Mouse (Mus musculus) lung, postnatal 0 days (tissue): ENCODE measurements around the gene Mef2c. TPM values are rescaled to one million over a fixed set of nuclear protein-coding genes. Genes with fewer than 3 reads are reported as not detected.

Source experiments
- ATAC-seq: fragments of 200-750 bp; cut with Nextera tagmentation; 2 replicates; pipeline ENCODE4 v1.8.0; 2017; ENCODE audit warnings: moderate library complexity
- DNase-seq: peaks from one replicate; pipeline ENCODE4 v3.0.0-alpha.2; 2016; ENCODE audit warnings: low spot score
- H3K27ac ChIP-seq: fragments of 300-500 bp; sonication (generic); 2 replicates; pipeline ENCODE4 v1.5.1; 2014; ENCODE audit warnings: antibody characterized with exemption, mild to moderate bottlenecking, low read length, mixed read lengths
- H3K27me3 ChIP-seq: fragments of 300-500 bp; sonication (generic); replicated peaks from 2 replicates; pipeline ENCODE4 v1.6.1; 2014; ENCODE audit warnings: low read length, mixed read lengths; ENCODE audit not compliant: insufficient read depth
- H3K36me3 ChIP-seq: fragments of 300-500 bp; sonication (generic); 2 replicates; pipeline ENCODE4 v1.6.1; 2014; ENCODE audit warnings: low read length, mixed read lengths; ENCODE audit not compliant: insufficient read depth
- H3K4me1 ChIP-seq: fragments of 300-500 bp; sonication (generic); 2 replicates; pipeline ENCODE4 v1.6.1; 2014; ENCODE audit warnings: antibody characterized with exemption, low read depth, low read length, mixed read lengths; ENCODE audit not compliant: insufficient read depth
- H3K4me2 ChIP-seq: fragments of 300-500 bp; sonication (generic); replicated peaks from 2 replicates; pipeline ENCODE4 v1.6.1; 2014; ENCODE audit warnings: low read depth, mild to moderate bottlenecking, low read length, moderate library complexity, mixed read lengths
- H3K4me3 ChIP-seq: fragments of 300-500 bp; sonication (generic); 2 replicates; pipeline ENCODE4 v1.5.1; 2014; ENCODE audit warnings: low read depth, low read length
- H3K9ac ChIP-seq: fragments of 300-500 bp; sonication (generic); replicated peaks from 2 replicates; pipeline ENCODE4 v1.6.1; 2014; ENCODE audit warnings: low read depth, mild to moderate bottlenecking
- H3K9me3 ChIP-seq: fragments of 300-500 bp; sonication (generic); 2 replicates; pipeline ENCODE4 v1.6.1; 2016; ENCODE audit warnings: low read length, mixed read lengths
- CTCF ChIP-seq: IDR thresholded peaks from 2 replicates; pipeline ENCODE4 v1.5.1; 2016; ENCODE audit warnings: antibody characterized with exemption, mild to moderate bottlenecking
- EP300 ChIP-seq: IDR thresholded peaks from 2 replicates; pipeline ENCODE4 v1.6.1; 2016; ENCODE audit warnings: antibody characterized with exemption, mild to moderate bottlenecking, control low read depth
- WGBS: fragments of 180-500 bp; shearing (Covaris S2); extraction: QIAGEN DNeasy Blood & Tissue Kit; methylation state at CpG from one replicate; pipeline ENCODE4 v1.1.7; 2014; 5-methylcytosine and 5-hydroxymethylcytosine counted together
- polyA plus RNA-seq: library from polyadenylated mRNA; unstranded; fragments of >200 nt; fragmentation: Nextera tagmentation; extraction: Ambion mirVana; gene quantifications from 2 replicates; pipeline ENCODE4 v1.2.1, GENCODE M21; 2015

The Mef2c gene
- polyA plus RNA-seq, 1 experiment from 2014 or later, result 35.3 TPM

- Histone ChIP-seq H3K4me2 (no peak overlapping the region), H3K27me3 (no peaks in the 10 kb centered on the region), H3K4me3 (no peak overlapping the region), H3K27ac (no peak overlapping the region), H3K9me3 (no peaks in the 10 kb centered on the region), H3K36me3 (no peaks in the 10 kb centered on the region), H3K4me1 (no peaks in the 10 kb centered on the region), H3K9ac (no peak overlapping the region)
- no peak for TF ChIP-seq CTCF
- TF ChIP-seq EP300, result no peak
- WGBS, result 83% methylated on average over 3 of the region's 3 CpGs
- no peak for DNase-seq
- no peak for ATAC-seq
These were observed 134.9 kb downstream of the Mef2c start for GRCm38 (mm10) chr13:83638735-83639134.

DNA sequence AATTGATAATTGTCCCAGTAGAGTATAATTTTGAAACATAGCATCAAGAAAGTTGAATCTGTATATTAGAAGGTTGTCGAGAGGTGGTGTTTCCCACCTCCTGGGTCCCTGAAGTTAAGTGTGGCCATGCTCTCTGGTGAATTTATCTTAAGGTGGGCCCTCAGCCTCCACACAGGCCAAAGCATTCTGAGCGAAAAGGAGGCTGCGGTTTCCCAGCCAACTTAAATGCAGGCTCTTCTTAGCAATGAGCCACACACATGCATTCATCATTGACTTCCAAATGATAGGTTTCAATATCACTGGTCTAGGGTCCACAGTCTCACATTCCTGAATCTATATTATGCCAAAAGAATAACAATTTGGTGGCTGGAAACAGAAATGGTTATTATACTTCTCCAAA is 145.2 kb downstream of the Mef2c start:
- 81% methylated on average over 3 of the region's 3 CpGs for whole genome bisulfite sequencing
- DNase-seq, result no peak

GRCm38 (mm10) chr13:83649795-83650476 is 146.1 kb downstream of the Mef2c start:
- no peak overlapping the region for H3K27ac ChIP-seq
- no peak overlapping the region for H3K4me3 ChIP-seq
- TF ChIP-seq CTCF (no peak), EP300 (no peak)
- H3K9ac ChIP-seq, result no peak overlapping the region
- no peaks in the 10 kb centered on the region for H3K4me1 ChIP-seq
- no peaks in the 10 kb centered on the region for H3K9me3 ChIP-seq
- 65% methylated on average over 12 of the region's 12 CpGs for WGBS
- ATAC-seq (no peak), DNase-seq (peak; percentile 5)
- no peaks in the 10 kb centered on the region for H3K36me3 ChIP-seq
- no peaks in the 10 kb centered on the region for H3K27me3 ChIP-seq
- no peak overlapping the region for H3K4me2 ChIP-seq

More for the DNA sequence above, 145.2 kb downstream of the Mef2c start:
- Histone ChIP-seq H3K4me2 (no peak overlapping the region), H3K27ac (no peak overlapping the region), H3K27me3 (no peaks in the 10 kb centered on the region), H3K4me1 (no peaks in the 10 kb centered on the region), H3K4me3 (no peak overlapping the region), H3K9ac (no peak overlapping the region), H3K9me3 (no peaks in the 10 kb centered on the region), H3K36me3 (no peaks in the 10 kb centered on the region)
- no peak for ATAC-seq
- TF ChIP-seq EP300 (no peak), CTCF (no peak)

DNA sequence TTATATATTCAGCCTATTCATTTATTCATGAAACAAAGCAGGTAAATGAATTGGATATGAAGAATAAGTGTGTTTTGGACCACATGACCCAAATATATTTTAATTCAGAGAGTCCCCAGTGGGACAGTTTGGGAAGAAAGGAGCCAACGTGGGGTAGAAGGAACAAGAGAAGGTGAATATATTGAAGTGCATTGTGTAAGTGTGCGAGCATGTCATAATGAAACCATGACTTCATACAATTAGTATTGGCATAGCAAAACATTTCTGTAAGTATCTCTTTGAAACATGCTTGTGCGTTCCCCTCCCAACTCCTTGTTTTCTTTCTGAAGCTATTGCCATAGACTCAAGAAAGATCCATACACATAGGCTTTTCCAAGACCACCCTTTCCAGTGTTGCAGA is 147.0 kb downstream of the Mef2c start:
- WGBS, result 88% methylated on average over 3 of the region's 3 CpGs
- DNase-seq (no peak), ATAC-seq (no peak)
- H3K4me3 ChIP-seq, result no peak overlapping the region
- H3K4me2 ChIP-seq, result no peak overlapping the region
- no peak for TF ChIP-seq CTCF
- TF ChIP-seq EP300, result no peak
- H3K9ac ChIP-seq, result no peak overlapping the region
- no peaks in the 10 kb centered on the region for H3K9me3 ChIP-seq
- H3K27ac ChIP-seq, result no peak overlapping the region
- H3K36me3 ChIP-seq, result no peaks in the 10 kb centered on the region
- no peaks in the 10 kb centered on the region for H3K27me3 ChIP-seq
- H3K4me1 ChIP-seq, result no peaks in the 10 kb centered on the region

DNA sequence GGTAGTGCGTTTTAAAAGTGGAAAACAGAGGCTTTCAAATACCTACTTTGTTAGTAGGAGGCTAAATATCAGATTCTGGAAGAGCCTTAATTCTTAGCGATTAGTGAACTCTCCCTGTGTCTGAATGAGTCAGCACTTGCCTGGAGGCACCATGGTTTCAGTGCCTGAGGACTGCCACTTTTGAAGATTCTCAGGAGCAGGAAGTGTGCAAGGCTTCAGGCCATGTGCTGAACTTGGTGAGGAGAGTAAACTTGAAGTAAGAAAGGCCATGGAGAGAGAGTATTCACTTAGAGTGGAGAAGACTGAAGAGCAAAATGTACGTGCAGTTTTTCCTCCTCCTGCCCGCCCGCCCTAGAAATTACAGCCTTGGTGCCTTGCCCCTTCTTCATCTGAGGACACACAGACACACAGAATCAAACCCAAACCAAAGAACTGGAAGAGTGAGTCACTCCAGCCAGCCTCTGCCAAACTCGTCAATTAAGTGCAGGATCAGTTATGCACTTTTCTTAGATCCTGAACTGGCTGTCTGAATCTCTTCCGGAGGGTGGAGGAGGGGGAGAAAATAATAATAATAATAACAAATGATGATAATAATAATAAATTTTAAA is 148.2 kb downstream of the Mef2c start:
- WGBS, result 81% methylated on average over 7 of the region's 7 CpGs

GRCm38 (mm10) chr13:83652560-83652959 is 148.7 kb downstream of the Mef2c start:
- Histone ChIP-seq H3K9ac (no peak overlapping the region), H3K27ac (no peak overlapping the region), H3K36me3 (no peaks in the 10 kb centered on the region), H3K9me3 (no peaks in the 10 kb centered on the region), H3K4me3 (no peak overlapping the region), H3K4me2 (no peak overlapping the region), H3K27me3 (no peaks in the 10 kb centered on the region), H3K4me1 (no peaks in the 10 kb centered on the region)
- peak; percentile 8 for DNase-seq
- ATAC-seq, result no peak
- 84% methylated on average over 8 of the region's 8 CpGs for WGBS
- TF ChIP-seq CTCF (no peak), EP300 (no peak)

More for the DNA sequence above, 148.2 kb downstream of the Mef2c start:
- Histone ChIP-seq H3K9me3 (no peaks in the 10 kb centered on the region), H3K9ac (no peak overlapping the region), H3K27ac (no peak overlapping the region), H3K36me3 (no peaks in the 10 kb centered on the region), H3K4me1 (no peaks in the 10 kb centered on the region), H3K27me3 (no peaks in the 10 kb centered on the region), H3K4me2 (no peak overlapping the region), H3K4me3 (no peak overlapping the region)
- ATAC-seq (no peak), DNase-seq (no peak)
- TF ChIP-seq EP300 (no peak), CTCF (no peak)
